Mouse (Mus musculus) cortical plate, adult 2 months (tissue): Measurements from ENCODE around the gene Ccn1.

Experiments used
- CTCF ChIP-seq: fragments of 200-500 bp; IDR thresholded peaks from 2 replicates; pipeline ENCODE4 v1.5.1; 2011; ENCODE audit warnings: mild to moderate bottlenecking, control low read depth, low read length; ENCODE audit not compliant: insufficient read depth; ENCODE audit errors: extremely low read depth
- POLR2A ChIP-seq: fragments of 200-500 bp; IDR thresholded peaks from 2 replicates; pipeline ENCODE4 v1.6.1; 2011; ENCODE audit warnings: mild to moderate bottlenecking, low read length, control low read depth; ENCODE audit not compliant: insufficient read depth; ENCODE audit errors: extremely low read depth

DNA sequence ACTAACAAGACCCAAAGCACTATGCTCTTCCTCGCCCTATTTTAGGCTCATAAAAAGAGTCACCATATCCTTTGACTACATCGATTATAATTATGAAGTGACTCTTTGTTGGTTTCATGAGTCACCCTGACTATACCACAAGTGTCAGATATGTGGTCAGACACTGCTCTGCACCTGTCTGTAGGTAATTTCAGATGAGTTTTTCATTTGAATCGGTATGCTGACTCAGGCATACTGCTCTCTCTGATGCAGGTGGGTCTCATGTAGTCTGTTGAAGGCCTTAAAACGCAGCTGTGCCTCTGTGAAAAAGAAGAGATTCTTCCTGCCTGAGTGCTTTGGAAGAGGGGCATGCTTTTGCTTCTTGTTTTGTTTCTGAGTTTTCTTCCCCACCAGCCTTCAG is 16.6 kb upstream of the Ccn1 start:
- TF ChIP-seq CTCF (no peak), POLR2A (no peak)
